Mouse (Mus musculus): ENCODE measurements at regions not wholly inside any gene's neighbourhood (a gene's known extent, or its start where the extent isn't known, plus 50 kb on each side); places are given as distances from the start of the nearest gene placed in this dataset.
A peak's percentile ranks its signal among the peaks of the same experiment; 100 is the strongest.

GRCm38 (mm10) chr1:193572827-193573226 lies 202.7 kb upstream of the Camk1g start:
- DNase-seq (ENCODE audit: low read depth) = no peak

- DNase-seq (ENCODE audit: low read depth) = no peak
These were observed 202.3 kb upstream of the Camk1g start for GRCm38 (mm10) chr1:193572411-193572810.

- DNase-seq (ENCODE audit: low read depth) = no peak
These were observed 201.0 kb upstream of the Camk1g start for GRCm38 (mm10) chr1:193571088-193571487.

- DNase-seq (ENCODE audit: low read depth) = no peak
These were observed 198.6 kb upstream of the Camk1g start for GRCm38 (mm10) chr1:193568586-193569174.

GRCm38 (mm10) chr1:193567217-193567616 lies 197.1 kb upstream of the Camk1g start:
- DNase-seq (ENCODE audit: low read depth) = no peak

- no peak for DNase-seq (ENCODE audit: low read depth)
These were observed 194.1 kb upstream of the Camk1g start for GRCm38 (mm10) chr1:193564225-193564624.

- no peak for DNase-seq (ENCODE audit: low read depth)
These were observed 192.1 kb upstream of the Camk1g start for GRCm38 (mm10) chr1:193562242-193562641.

GRCm38 (mm10) chr1:193558122-193558521 lies 188.0 kb upstream of the Camk1g start:
- DNase-seq (ENCODE audit: low read depth) = no peak

- no peak for DNase-seq (ENCODE audit: low read depth)
These were observed 184.6 kb upstream of the Camk1g start for GRCm38 (mm10) chr1:193554731-193555130.

GRCm38 (mm10) chr1:193552348-193552747 lies 182.2 kb upstream of the Camk1g start:
- no peak for DNase-seq (ENCODE audit: low read depth)

GRCm38 (mm10) chr1:193551340-193551739 lies 181.2 kb upstream of the Camk1g start:
- no peak for DNase-seq (ENCODE audit: low read depth)

- DNase-seq (ENCODE audit: low read depth) = no peak
These were observed 180.7 kb upstream of the Camk1g start for GRCm38 (mm10) chr1:193550761-193551160.

GRCm38 (mm10) chr1:193547356-193547755 lies 177.3 kb upstream of the Camk1g start:
- no peak for DNase-seq (ENCODE audit: low read depth)

GRCm38 (mm10) chr1:193546044-193546432 lies 175.9 kb upstream of the Camk1g start:
- DNase-seq (ENCODE audit: low read depth) = peak; percentile 46

- no peak for DNase-seq (ENCODE audit: low read depth)
These were observed 175.4 kb upstream of the Camk1g start for GRCm38 (mm10) chr1:193545406-193546043.

- no peak for DNase-seq (ENCODE audit: low read depth)
These were observed 174.7 kb upstream of the Camk1g start for GRCm38 (mm10) chr1:193544804-193545203.

GRCm38 (mm10) chr1:193543834-193544233 lies 173.7 kb upstream of the Camk1g start:
- no peak for DNase-seq (ENCODE audit: low read depth)

GRCm38 (mm10) chr1:193543284-193543683 lies 173.2 kb upstream of the Camk1g start:
- DNase-seq (ENCODE audit: low read depth) = peak; percentile 50

GRCm38 (mm10) chr1:193541934-193542580 lies 172.0 kb upstream of the Camk1g start:
- DNase-seq (ENCODE audit: low read depth) = no peak

GRCm38 (mm10) chr1:193541281-193541680 lies 171.2 kb upstream of the Camk1g start:
- DNase-seq (ENCODE audit: low read depth) = no peak

- no peak for DNase-seq (ENCODE audit: low read depth)
These were observed 170.4 kb upstream of the Camk1g start for GRCm38 (mm10) chr1:193540486-193540885.

GRCm38 (mm10) chr1:193539261-193539660 lies 169.2 kb upstream of the Camk1g start:
- no peak for DNase-seq (ENCODE audit: low read depth)

- no peak for DNase-seq (ENCODE audit: low read depth)
These were observed 168.3 kb upstream of the Camk1g start for GRCm38 (mm10) chr1:193538425-193538824.
